Mouse (Mus musculus) ovary, postnatal 14 days (tissue): Measurements from ENCODE around the gene Pbld2.

ENCODE experiments used
- DNase-seq: peaks from one replicate; pipeline ENCODE4 v3.0.0; 2022; ENCODE audit warnings: low spot score

The Pbld2 gene

GRCm38 (mm10) chr10:63023749-63024579, at the start of gene Pbld2, which contains the start of gene Hnrnph3:
Gene Pbld2, plus strand, starts transcription at chr10:63024315.
Gene Hnrnph3, minus strand, starts transcription at chr10:63024217.
- peak; percentile 98 for DNase-seq

GRCm38 (mm10) chr10:62979667-62980038, 44.5 kb upstream of the Pbld2 start:
- no peak for DNase-seq

GRCm38 (mm10) chr10:62980039-62980954, 43.8 kb upstream of the Pbld2 start, which contains the start of gene Rufy2:
Gene Rufy2, plus strand, starts transcription at chr10:62980223.
- peak; percentile 81 for DNase-seq

- no peak for DNase-seq
These were observed 40.0 kb upstream of the Pbld2 start for GRCm38 (mm10) chr10:62984072-62984471.

- DNase-seq: no peak
These were observed 39.6 kb upstream of the Pbld2 start for GRCm38 (mm10) chr10:62984495-62984894.

GRCm38 (mm10) chr10:62987341-62987740, 36.8 kb upstream of the Pbld2 start:
- no peak for DNase-seq

- DNase-seq: no peak
These were observed 33.5 kb upstream of the Pbld2 start for GRCm38 (mm10) chr10:62990636-62991035.

GRCm38 (mm10) chr10:62993991-62994390, 30.1 kb upstream of the Pbld2 start:
- DNase-seq: no peak

- DNase-seq: no peak
These were observed 23.5 kb upstream of the Pbld2 start for GRCm38 (mm10) chr10:63000584-63000983.

GRCm38 (mm10) chr10:63003252-63003651, 20.9 kb upstream of the Pbld2 start:
- no peak for DNase-seq

GRCm38 (mm10) chr10:63004556-63004955, 19.6 kb upstream of the Pbld2 start:
- no peak for DNase-seq

GRCm38 (mm10) chr10:63008193-63008592, 15.9 kb upstream of the Pbld2 start:
- no peak for DNase-seq

- no peak for DNase-seq
These were observed 13.8 kb upstream of the Pbld2 start for GRCm38 (mm10) chr10:63010268-63010667.

- DNase-seq: no peak
These were observed 12.6 kb upstream of the Pbld2 start for GRCm38 (mm10) chr10:63011556-63011955.

GRCm38 (mm10) chr10:63013476-63013875, 10.6 kb upstream of the Pbld2 start:
- DNase-seq: no peak

- DNase-seq: no peak
These were observed 9.9 kb upstream of the Pbld2 start for GRCm38 (mm10) chr10:63014168-63014567.

- no peak for DNase-seq
These were observed 4.8 kb upstream of the Pbld2 start for GRCm38 (mm10) chr10:63019304-63019703.

- no peak for DNase-seq
These were observed 2.4 kb upstream of the Pbld2 start for GRCm38 (mm10) chr10:63021702-63022101.

GRCm38 (mm10) chr10:63022541-63023120, 1.5 kb upstream of the Pbld2 start:
- no peak for DNase-seq

GRCm38 (mm10) chr10:63023121-63023748, 880 bp upstream of the Pbld2 start:
- peak; percentile 56 for DNase-seq

- peak; percentile 58 for DNase-seq
These were observed 430 bp downstream of the Pbld2 start for GRCm38 (mm10) chr10:63024580-63024910.

- no peak for DNase-seq
These were observed 901 bp downstream of the Pbld2 start for GRCm38 (mm10) chr10:63025016-63025415.
